Mouse (Mus musculus): ENCODE results near the gene Fars2.
A peak's percentile ranks its signal among the peaks of the same experiment; 100 is the strongest.

The Fars2 gene

DNA sequence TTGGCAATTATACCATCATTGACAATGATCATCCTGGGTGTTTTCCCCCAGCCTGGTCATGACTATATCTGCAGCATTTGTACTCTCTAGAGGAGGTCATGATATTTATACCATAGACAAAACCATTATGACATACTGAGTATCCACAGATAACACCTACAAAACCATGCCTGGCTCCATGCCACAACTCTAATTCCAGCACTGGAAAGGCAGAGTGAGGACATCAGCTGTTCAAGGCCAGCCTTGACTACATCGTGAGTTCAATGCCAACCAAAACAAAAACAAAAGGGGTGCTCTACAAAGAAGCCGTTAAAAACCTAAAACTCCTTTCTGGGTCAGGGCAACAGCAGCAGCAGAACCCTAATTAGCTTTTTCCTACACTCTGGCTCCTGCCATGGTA, 392.9 kb downstream of the Fars2 start:
- DNase-seq (ENCODE audit: inconsistent ontology term) = no peak

DNA sequence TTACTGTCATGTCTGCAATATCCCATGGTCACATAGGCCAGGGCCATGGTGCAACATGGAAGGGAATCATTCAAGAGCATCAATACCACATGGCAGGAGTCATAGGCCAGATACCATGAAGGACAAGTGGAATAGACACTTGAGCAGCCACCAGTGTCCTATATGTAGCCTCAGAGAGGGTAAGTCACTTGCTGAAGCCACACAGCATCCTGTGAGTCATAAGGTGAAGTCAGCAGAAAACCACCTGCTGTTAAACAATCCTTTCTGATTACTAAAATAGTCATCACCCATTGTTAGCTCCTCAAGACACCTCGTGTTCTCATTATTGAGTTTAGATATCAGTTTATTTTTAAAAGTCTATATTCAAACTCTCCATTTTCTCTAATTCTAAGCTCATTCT, 395.9 kb downstream of the Fars2 start:
- DNase-seq (ENCODE audit: inconsistent ontology term) = no peak

DNA sequence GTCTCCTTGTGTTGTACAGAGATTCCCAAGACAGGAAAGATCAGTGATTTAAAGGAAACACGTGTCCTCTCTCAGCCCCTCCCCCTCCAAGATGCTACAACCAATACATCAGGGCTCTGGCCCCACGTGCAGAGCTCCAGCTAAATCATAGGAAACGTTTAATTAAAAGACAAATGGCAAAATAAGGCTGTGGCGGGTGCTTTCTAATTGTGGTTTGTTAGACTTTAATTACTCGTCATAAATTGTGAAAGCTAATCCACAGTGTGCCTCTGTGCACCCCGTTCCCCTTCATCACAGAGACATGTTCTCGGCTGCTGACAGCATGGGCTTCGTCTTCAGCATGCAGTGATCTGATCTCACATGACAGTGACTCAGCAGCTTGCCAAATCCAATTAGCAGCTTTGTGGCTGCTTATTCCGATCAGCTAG, 400.9 kb downstream of the Fars2 start:
- peak; percentile 87 for DNase-seq (ENCODE audit: inconsistent ontology term)

DNA sequence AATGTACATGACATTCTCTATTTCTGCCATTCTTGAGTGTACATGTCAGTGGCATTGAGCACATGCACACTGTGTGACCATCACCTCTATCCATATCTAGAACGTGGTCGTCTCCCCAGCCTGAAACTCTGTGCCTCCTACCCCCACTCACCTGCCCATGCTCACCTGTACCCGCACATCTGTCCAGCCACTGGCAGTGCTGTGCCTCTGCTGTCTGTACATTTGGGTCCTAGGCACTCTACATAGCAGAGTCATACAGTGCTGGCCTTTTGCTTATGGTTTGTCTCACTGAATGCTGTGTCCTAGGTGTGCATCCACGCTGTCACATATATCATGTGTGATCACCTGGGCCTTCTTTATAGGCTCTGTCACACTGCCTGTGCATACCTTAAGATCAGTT, 410.5 kb downstream of the Fars2 start:
- no peak for DNase-seq (ENCODE audit: inconsistent ontology term)

DNA sequence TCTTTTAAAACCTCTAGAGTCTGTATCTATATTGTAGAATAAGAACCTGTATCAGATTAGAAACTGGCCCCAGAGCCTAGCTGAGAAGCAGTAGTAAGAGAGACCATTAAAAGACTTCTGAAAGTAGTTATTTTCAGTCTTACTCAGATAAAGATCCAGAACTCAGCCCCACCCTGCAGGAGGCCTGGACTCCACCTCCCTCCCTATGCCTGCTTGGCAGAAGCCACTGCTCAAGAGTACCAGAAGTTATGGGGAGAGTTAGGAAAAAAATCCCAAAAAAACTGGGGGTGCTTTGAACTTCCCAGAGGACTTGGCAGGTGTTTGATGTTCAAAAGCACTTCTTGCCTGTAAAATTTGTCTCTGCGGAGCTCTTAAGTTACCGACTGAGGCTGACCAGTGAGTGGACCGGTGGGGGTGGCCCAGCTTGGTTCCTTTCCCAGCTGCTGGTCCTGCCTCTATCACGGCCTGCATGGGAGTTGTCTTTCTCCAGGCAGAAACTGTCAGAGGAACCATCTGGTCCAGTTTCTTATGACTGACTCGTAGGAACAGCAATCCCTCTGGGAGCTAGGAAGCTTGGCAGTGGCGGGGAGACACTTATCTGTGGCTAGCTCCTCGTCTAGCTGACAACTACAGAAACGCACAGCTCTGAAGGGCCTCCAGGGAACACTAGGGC, 411.1 kb downstream of the Fars2 start:
- no peak for DNase-seq (ENCODE audit: inconsistent ontology term)

DNA sequence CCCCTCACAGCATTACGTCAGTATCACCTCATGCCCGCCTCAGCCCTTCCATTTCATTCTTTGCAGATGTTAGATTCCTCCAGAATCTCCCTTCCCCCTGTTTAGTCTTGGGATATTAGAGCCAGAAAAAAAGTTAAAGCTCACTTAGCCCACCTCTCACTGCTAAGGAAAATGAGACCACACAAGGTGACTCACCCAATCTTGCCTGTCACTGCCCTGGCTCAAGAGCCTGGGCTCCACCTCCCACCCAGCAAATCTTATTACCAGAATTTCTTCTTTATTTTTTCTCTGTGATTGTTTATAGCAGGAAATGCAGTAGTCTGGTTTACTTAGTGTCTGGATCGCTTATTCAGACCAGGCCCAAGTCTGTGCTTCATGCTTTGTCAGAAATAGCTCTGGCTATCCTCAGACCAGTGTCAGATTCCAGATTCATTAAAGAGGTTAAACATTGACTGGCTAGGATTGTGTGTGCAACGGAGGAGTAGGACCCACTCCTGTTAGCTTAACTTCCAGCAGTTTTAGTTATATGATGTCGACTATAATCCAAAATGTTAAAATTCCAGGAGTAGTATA, 412.3 kb downstream of the Fars2 start:
- DNase-seq (ENCODE audit: inconsistent ontology term) = no peak

DNA sequence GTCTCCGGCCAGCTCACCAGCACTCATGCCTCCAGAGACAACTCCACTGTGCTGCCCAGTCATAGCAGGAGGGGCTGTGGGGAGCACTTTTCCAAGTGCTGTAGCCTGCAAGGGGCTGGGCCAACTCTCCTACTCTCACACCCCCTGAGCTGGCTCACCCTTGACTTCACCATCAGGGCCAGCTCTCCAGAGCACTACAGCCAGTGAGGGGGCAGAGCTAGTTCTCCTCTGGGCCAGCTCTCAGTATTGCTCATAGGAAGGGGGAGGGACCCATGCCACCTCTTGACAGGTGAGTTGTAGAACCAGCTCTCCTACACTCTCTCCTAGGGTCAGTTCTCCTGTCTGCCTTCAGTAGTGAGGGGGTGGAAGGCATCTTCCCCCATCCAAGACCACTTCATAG, 413.6 kb downstream of the Fars2 start:
- no peak for DNase-seq (ENCODE audit: inconsistent ontology term)

DNA sequence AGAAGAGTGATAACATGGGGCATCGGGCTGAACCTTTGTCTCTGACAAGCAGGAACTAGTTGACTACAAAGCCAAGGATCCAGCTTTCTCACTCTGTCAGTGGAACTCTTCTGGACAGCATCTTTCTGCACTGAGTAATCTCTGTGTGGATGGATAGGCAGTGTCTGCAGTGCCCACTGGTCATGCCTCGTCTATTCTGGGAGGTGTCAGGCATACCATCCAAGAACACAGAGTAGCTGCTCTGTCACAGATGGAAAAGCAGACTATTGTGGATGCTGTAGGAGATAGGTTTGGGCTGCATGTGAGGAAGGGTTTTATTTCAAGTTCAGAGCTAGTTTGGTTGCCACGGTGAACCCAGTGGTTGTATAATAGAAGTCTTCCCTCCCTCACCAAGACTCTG, 414.7 kb downstream of the Fars2 start:
- peak; percentile 26 for DNase-seq (ENCODE audit: inconsistent ontology term)

DNA sequence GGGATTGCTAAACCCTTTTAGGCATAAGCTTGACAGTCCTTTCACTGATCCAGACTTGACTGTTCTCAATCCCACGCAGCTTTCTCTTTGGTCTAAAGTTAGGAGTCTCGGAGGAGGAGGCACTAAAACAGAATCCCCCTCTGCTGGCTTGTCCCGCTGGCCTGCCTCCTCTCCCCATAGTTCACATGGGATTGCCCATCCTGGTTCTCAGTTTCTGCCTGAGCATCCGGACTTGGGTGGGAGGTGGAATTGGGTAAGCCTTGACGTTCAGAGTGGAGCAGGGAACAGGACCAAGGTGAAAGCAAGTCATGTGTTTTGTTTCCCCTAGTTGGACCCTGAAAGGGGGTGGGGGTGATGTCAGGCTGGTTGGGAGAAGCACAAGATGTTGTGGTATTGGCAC, 415.9 kb downstream of the Fars2 start:
- DNase-seq (ENCODE audit: inconsistent ontology term) = no peak

DNA sequence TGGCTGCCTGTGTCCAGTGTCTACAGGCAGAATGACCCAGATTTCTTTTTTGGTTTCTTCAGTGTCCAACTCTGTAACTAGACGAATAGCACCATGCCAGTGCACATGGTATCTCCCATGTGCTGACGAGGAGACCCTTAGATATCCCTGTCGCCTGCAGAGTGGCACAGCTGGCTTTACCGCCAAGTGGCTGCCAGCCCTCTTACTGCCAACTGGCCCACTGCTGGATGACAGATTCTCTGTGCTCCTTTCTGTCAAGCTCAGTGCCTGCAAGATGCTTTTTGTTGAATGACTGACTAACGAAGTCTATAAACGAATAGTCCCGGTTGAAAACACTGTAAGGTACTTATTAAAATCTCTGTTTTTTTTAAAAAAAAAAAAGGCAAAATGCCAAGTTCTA, 416.3 kb downstream of the Fars2 start:
- DNase-seq (ENCODE audit: inconsistent ontology term) = no peak

DNA sequence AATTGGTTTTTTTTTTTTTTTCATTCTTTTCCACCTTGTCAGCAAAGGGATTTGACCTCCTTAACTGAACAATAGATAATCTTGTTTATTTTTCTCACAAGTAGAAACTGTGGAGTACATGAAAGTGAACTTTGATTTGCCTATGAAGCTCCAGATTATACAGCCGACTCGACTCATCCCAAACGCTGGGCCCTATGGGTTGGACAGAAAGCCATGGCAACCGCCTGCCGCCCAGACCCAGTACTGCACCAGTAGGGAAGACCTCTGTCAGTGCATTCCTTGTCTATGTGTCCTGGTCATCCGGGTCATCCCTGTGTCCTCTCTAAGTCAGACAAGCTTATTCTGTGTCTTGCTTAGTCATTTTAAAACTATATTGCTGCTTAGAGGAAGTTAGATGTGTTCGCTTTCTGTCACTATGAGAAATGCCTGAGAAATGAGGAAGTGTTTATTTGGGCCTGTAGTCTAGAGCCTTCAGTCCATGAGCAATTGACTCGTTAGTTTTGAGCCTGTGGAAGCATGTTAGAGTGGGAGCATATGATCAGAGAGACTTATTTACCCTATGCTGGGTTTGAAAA, 416.8 kb downstream of the Fars2 start:
- DNase-seq (ENCODE audit: inconsistent ontology term) = peak; percentile 47

DNA sequence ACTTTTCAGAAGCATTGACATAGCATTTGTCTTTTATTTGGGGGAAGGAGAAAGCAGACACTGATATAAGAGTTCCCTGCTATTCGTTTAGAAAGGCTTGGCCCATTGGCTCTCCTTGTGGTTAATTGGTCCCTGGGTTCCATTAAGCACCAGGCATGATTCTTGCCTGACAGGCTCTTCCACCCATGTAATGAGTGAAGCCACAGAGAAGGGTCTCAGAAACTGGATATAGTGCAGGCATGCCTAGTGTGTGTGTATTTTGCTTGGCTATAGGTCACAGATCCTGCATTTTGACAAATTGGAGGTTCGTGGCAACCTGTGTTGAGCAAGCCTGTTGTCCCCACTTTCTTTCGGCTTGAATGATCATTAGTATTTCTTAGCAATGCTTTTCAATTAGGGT, 420.4 kb downstream of the Fars2 start:
- DNase-seq (ENCODE audit: inconsistent ontology term) = no peak

DNA sequence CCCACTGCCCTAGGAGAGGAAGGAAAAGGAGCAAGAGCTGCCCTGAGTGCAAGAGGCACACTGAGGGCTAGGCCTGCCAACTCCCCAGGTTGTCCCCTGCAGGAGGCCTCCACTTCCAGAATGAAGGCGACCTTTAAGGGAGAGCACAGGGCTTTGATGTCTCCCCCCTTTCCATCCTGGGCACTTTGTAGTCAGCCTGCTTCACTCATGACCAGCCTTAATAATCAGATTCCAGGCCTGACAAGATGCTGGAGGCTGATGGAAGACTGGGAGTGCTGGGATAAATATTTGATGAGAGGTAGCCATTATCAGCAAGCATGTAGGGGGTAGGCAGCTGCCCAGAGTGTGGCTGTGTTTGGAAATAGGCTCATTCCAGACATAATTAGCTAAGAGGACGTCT, 421.2 kb downstream of the Fars2 start:
- DNase-seq (ENCODE audit: inconsistent ontology term) = no peak

DNA sequence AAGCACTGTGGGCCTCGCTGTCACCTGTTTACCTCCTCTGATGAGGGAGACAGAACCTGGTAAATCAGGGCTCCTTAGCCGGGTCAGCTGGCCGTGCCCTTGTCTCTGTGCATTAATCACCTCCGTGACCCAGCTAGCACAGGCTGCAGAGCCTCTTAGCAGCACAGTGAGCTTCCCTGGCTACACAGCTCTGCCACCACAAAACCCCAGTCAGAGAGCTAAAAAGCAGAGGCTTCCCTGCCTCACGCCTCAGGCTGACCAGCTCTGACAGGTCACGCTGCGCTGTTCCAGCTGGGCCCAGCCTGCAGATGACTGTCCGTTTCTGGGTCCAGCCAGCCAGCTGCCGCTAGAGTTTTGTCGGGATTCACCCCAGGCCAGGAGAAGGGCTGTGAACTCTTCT, 423.0 kb downstream of the Fars2 start:
- peak; percentile 20 for DNase-seq (ENCODE audit: inconsistent ontology term)

DNA sequence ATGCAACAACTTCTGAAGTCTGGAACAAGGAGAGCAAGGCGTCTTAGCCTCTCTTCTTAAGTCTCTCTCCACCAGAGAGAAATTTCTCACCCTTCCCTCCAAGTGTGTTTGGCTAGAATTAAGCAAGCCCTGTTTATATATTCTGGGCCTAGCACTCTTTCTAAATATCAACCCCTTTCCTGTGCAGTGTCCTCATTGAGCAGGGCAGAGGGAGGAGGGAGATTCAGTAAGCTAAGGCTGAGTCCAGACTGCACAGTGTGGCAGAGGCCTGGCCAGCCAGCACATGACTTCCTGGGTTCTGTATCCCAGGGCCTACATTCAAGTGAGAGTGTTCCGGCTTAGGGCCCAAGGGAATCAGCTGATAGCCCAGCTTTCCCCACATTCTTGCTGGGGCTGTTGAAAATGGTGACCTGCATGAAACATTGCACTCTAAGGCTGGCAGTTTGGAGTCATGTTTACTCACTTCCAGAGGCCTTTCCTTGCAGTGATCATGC, 424.1 kb downstream of the Fars2 start:
- no peak for DNase-seq (ENCODE audit: inconsistent ontology term)

DNA sequence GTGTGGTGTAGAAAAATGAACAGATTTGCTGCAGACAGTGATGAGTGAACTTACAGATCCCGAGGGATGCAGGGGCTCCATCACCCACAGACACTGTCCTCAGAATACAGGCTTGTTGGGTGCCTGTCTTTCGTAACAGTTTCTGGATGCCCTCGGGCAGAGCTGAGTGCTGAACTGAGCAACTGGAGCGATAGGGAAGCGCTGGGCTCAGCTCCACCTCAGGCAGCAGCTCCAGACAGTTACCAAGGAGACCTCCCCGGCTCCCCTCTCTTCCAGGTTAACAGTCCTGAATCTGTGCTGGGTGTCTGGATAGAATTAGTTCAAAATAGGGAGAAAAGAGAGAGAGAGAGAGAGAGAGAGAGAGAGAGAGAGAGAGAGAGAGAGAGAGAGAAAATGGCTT, 433.5 kb downstream of the Fars2 start:
- no peak for DNase-seq (ENCODE audit: inconsistent ontology term)

DNA sequence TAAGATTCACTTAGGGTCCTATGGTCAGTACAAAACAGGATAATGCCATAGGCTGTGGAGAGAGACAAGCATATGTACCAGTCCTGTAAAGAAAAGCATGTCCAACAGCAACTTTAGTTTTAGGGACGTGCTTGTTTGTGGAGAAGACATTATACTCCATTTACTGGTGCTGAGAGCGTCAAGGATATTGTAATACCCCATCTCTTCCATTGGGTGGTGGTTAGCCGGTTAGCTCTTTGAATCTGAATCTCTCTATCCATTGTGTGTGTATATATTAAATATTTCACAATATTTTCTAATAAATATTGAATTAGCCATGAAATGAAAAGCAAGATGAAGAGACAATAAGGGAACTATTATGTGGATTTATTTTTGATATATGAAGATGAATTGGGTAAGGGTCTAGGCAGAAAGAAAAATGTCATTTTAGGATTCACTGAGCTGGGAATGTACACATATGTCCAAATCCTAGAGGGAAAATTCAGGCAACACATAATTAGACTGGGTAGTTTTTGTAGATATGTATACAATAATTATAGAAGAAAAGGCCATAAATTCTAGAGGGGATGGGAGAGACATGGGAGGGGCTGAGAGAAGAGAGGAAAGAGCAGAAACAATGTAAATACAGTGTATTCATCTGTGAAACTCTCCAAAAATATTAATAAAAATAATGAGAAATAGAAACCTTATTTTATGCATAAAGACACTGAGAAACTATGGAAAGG, 435.5 kb downstream of the Fars2 start:
- no peak for DNase-seq (ENCODE audit: inconsistent ontology term)

DNA sequence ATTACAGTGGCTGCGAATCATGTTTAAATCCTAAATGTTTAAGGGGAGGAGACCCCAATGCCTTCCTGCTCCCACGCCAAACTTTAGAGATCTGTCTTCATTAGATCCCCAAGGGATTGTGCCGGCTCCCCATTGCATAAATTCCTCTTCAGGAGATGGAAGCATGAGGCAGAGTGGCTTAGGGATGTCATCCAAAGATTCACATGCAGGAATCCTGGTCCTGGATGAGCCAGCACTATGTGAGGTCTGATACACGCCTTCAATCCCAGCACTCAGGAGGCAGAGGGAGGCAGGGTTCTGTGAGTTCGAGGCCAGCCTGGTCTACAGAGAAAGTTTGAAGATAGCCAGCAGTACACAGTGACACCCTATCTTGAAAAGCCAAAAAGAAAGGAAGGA, 436.0 kb downstream of the Fars2 start:
- no peak for DNase-seq (ENCODE audit: inconsistent ontology term)

DNA sequence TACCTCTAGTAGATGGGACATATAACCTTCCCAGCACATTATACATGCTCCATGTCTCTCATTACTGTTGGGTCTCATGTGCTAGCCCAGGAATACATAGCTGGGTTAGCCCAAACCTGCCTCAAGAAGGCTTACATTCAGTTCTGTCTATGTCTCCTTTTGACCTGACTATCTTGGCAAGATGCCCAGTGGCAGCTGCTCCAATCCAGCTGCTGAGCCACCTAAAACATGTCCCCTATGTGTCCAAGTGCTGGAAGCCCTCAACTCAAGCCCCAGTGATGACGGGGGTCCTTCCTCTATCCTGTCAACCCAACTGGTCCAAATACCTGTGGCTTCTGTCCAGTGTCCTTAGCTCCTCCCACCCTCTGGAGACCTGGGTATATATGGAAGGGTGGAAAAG, 437.5 kb downstream of the Fars2 start:
- no peak for DNase-seq (ENCODE audit: inconsistent ontology term)

DNA sequence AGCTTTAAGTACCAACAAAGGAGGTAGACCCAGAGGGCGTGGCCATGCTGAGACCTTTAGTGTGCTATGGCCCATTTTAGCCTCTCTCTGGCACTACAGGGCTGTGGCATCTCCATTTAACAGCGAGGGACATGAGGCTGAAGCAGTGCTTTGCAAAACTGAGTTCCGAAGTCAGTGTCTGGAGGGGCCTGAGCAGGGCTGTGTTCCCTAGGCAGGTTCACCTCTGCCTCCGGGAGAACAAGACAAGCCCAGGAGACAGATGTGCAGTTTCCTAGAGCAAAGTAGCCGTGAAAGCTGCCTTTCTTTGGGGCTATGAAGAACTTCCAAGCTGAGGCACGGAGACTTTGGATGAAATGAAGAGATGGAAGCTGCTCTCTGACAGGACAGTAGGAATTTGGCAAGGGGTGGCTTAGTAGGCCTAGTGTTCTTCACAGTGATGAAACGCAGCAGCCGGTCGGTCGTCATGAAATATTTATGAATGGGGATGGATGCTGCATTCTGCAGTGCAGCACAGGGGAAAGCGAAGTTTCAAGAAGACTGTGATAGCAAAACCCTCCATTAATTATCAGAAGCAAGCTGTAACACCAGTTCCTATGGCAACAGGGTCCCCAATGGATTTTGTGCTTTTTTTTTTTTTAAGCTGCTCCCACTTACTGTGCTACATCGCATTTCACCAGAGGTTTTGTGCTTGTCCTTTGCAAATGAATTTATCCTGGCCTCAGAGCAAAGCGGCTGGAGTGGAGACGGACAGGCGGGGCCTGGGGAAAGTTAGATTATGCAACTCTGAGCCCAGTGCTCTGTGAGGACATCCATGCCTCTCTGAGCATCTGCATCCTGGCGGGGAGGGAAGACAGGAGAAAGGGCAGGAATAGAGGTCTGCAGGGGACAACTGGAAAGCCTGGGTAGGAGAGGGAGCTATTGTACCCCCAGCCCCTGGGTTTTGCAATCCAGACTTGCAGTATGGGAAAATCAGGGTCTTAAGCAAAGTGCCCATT, 445.5 kb downstream of the Fars2 start:
- no peak for DNase-seq (ENCODE audit: inconsistent ontology term)

DNA sequence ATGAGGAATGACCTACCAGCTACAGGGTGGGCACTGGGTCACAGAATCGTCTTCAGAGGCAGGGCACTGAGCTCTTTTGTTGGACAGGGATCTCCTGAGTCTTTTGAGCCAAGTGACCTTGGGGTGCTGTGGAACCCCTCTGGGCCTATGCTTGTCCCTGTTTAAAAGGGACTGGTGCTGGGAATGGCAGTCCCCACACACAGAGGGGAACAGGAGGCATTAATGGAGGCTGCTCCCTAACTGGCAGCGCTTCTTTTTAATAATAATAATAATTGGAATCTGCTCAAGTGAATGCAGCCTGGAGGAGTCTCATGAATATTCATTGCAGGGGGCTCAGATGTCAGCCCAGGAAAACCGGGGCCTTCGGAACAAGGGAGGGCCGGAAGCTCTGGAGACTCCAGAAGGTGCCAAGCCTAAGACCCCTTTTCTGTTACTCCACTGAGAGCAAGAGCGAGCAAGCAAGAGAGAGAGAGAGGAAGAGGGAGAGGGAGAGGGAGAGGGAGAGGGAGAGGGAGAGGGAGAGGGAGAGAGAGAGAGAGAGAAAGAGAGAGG, 447.6 kb downstream of the Fars2 start:
- no peak for DNase-seq (ENCODE audit: inconsistent ontology term)
